In the genomic region with DNA sequence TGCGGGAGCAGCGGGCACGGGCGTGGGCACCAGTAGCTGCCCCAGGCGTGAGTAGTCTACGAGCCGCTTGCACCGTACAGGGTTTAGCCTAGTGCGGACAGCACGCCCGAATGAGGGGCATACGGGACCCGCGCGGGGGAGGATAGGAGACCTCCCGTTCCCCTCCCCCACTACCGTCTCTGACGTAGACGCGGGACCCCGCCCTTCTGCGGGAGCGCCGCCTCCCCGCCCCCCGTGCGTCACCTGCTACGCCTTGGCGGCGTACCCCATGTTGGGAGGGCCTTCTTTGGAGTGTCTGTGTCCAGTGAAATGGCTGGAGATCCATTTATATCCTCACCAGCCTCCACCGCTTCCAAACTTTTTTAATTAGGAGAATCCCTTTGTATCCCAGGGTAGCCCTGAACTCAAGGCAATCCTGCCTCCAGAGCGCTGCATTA, we compare ENCODE assay signal across 8 mouse cellular contexts. TPM values are rescaled to one million over a fixed set of nuclear protein-coding genes. Genes with fewer than 3 reads are reported as not detected.
DNase-seq lines count a peak whose midpoint lies in the region; ATAC-seq and TF ChIP-seq lines count a peak whose summit lies in the region.

No protein-coding gene starts in this region.

- TF ChIP-seq CTCF in heart, adult 2 months (IDR thresholded peaks at IDR 0.05): no peak
- no peak for TF ChIP-seq CTCF in kidney, adult 2 months (conservative IDR thresholded peaks at IDR 0.05; ENCODE audit: insufficient read depth, insufficient read length, low read depth, low read length)

- WGBS in embryonic facial prominence, embryonic 12.5 days: under 1% methylated on average over 31 of the region's 32 CpGs
- under 1% methylated on average over 32 of the region's 32 CpGs for WGBS in heart, adult 2 months
- WGBS in kidney, adult 2 months: under 1% methylated on average over 32 of the region's 32 CpGs
- under 1% methylated on average over 30 of the region's 32 CpGs for WGBS in limb, embryonic 12.5 days
- WGBS in midbrain, embryonic 14.5 days: 2% methylated on average over 29 of the region's 32 CpGs

- H3K36me3 ChIP-seq in embryonic facial prominence, embryonic 12.5 days: peaks cover 17% of the 10 kb centered on the region
- peaks cover 16% of the 10 kb centered on the region for H3K36me3 ChIP-seq in heart, adult 2 months (ENCODE audit: control insufficient read depth, insufficient read depth, low read length)
- H3K36me3 ChIP-seq in kidney, adult 2 months (ENCODE audit: control insufficient read depth, insufficient read depth, low read length): peaks cover 10% of the 10 kb centered on the region
- H3K36me3 ChIP-seq in limb, embryonic 12.5 days: peaks cover 23% of the 10 kb centered on the region
- H3K36me3 ChIP-seq in midbrain, embryonic 14.5 days (ENCODE audit: control insufficient read depth, insufficient read depth, low read length): peaks cover 20% of the 10 kb centered on the region

- H3K9me3 ChIP-seq in embryonic facial prominence, embryonic 12.5 days: no peaks in the 10 kb centered on the region
- H3K9me3 ChIP-seq in limb, embryonic 12.5 days: no peaks in the 10 kb centered on the region
- no peaks in the 10 kb centered on the region for H3K9me3 ChIP-seq in midbrain, embryonic 14.5 days (ENCODE audit: control insufficient read depth, low read length)

- TF ChIP-seq EP300 in heart, adult 2 months (IDR thresholded peaks at IDR 0.05; ENCODE audit: insufficient read depth, low read depth, low read length): peak; percentile 63; the same call in 1 of the 2 replicates

- peak; percentile 87 for DNase-seq in 3134 (ENCODE audit: extremely low read depth, insufficient read length, low spot score)
- peak; percentile 97 to 99 for DNase-seq in adrenal gland, postnatal 36 days
- DNase-seq in heart, adult 2 months: peak; percentile 96 to 98
- peak; percentile 97 for DNase-seq in kidney, adult 2 months
- peak; percentile 97 for DNase-seq in midbrain, embryonic 14.5 days
- peak; percentile 85 for DNase-seq in spleen, adult 12 weeks (ENCODE audit: low spot score)

- H3K9ac ChIP-seq in embryonic facial prominence, embryonic 12.5 days: peak overlapping the region; percentile 97
- H3K9ac ChIP-seq in heart, adult 2 months (ENCODE audit: low read depth, low read length): peak overlapping the region; percentile 94
- H3K9ac ChIP-seq in limb, embryonic 12.5 days (replicated peaks): peak overlapping the region; percentile 95
- H3K9ac ChIP-seq in midbrain, embryonic 14.5 days (replicated peaks; ENCODE audit: low read length): peak overlapping the region; percentile 88

- H3K4me1 ChIP-seq in embryonic facial prominence, embryonic 12.5 days: peaks cover 31% of the 10 kb centered on the region
- H3K4me1 ChIP-seq in heart, adult 2 months (ENCODE audit: control insufficient read depth, insufficient read depth, low read length): peaks cover 15% of the 10 kb centered on the region
- H3K4me1 ChIP-seq in kidney, adult 2 months (ENCODE audit: control insufficient read depth, insufficient read depth, low read length): peaks cover 30% of the 10 kb centered on the region
- H3K4me1 ChIP-seq in limb, embryonic 12.5 days (replicated peaks): peaks cover 33% of the 10 kb centered on the region
- peaks cover 22% of the 10 kb centered on the region for H3K4me1 ChIP-seq in midbrain, embryonic 14.5 days (ENCODE audit: control insufficient read depth, insufficient read depth, low read length)

- H3K79me2 ChIP-seq in heart, adult 2 months (replicated peaks; ENCODE audit: control insufficient read depth, insufficient read depth, low read length): no peaks in the 10 kb centered on the region

- H3K4me3 ChIP-seq in embryonic facial prominence, embryonic 12.5 days: peak overlapping the region; percentile 86
- peak overlapping the region; percentile 93 for H3K4me3 ChIP-seq in heart, adult 2 months
- peak overlapping the region; percentile 75 for H3K4me3 ChIP-seq in kidney, adult 2 months (ENCODE audit: insufficient read depth, low read depth, low read length)
- H3K4me3 ChIP-seq in limb, embryonic 12.5 days (replicated peaks): peak overlapping the region; percentile 83
- peak overlapping the region; percentile 77 for H3K4me3 ChIP-seq in midbrain, embryonic 14.5 days (replicated peaks; ENCODE audit: low read depth, low read length)

- H3K27ac ChIP-seq in embryonic facial prominence, embryonic 12.5 days: peak overlapping the region; percentile 100
- H3K27ac ChIP-seq in heart, adult 2 months: peak overlapping the region; percentile 99
- H3K27ac ChIP-seq in kidney, adult 2 months (ENCODE audit: insufficient read depth, low read depth, low read length): peak overlapping the region; percentile 90
- H3K27ac ChIP-seq in limb, embryonic 12.5 days: peak overlapping the region; percentile 100
- peak overlapping the region; percentile 99 for H3K27ac ChIP-seq in midbrain, embryonic 14.5 days (replicated peaks; ENCODE audit: low read depth, low read length)

- peak; percentile 94 for TF ChIP-seq POLR2A in heart, adult 2 months (IDR thresholded peaks at IDR 0.05; ENCODE audit: insufficient read depth, low read depth, low read length)
- peak; percentile 62 for TF ChIP-seq POLR2A in kidney, adult 2 months (IDR thresholded peaks at IDR 0.05; ENCODE audit: low read depth, low read length)

- H3K27me3 ChIP-seq in embryonic facial prominence, embryonic 12.5 days: no peaks in the 10 kb centered on the region
- H3K27me3 ChIP-seq in heart, adult 2 months (ENCODE audit: control insufficient read depth, insufficient read depth, low read length): no peaks in the 10 kb centered on the region
- H3K27me3 ChIP-seq in kidney, adult 2 months (replicated peaks; ENCODE audit: control insufficient read depth, insufficient read depth, low read length): no peaks in the 10 kb centered on the region
- H3K27me3 ChIP-seq in limb, embryonic 12.5 days: no peaks in the 10 kb centered on the region
- H3K27me3 ChIP-seq in midbrain, embryonic 14.5 days (ENCODE audit: control insufficient read depth, insufficient read depth, low read length): no peaks in the 10 kb centered on the region

- H3K4me2 ChIP-seq in embryonic facial prominence, embryonic 12.5 days (replicated peaks): peak overlapping the region; percentile 89
- peak overlapping the region; percentile 91 for H3K4me2 ChIP-seq in limb, embryonic 12.5 days
- H3K4me2 ChIP-seq in midbrain, embryonic 14.5 days (ENCODE audit: low read length): peak overlapping the region; percentile 80

- ATAC-seq in embryonic facial prominence, embryonic 12.5 days (ENCODE audit: insufficient number of reproducible peaks, insufficient read depth, low FRiP score, low TSS enrichment): peak; percentile 65
- peak; percentile 65 for ATAC-seq in limb, embryonic 12.5 days (ENCODE audit: insufficient number of reproducible peaks, insufficient read depth, low FRiP score, low TSS enrichment, low read depth)
- ATAC-seq in midbrain, embryonic 14.5 days (ENCODE audit: low FRiP score, low TSS enrichment): peak; percentile 64

- intact Hi-C loops in heart, adult 2 months (cut with DNase I): no loop called here

RNA-seq across cellular contexts. Expression of a gene that starts 0.6 kb away (rescaled TPM):
- total RNA-seq in adrenal gland, postnatal 36 days (2021): 100 to 1,000 TPM; 415 to 420 TPM
- 372 and 383 TPM in 2 replicates for polyA plus RNA-seq in embryonic facial prominence, embryonic 12.5 days (2016; fragmentation: Nextera tagmentation; extraction: Ambion mirVana)
- total RNA-seq in heart, adult 2 months (2021): 100 to 1,000 TPM; 192 to 206 TPM
- polyA plus RNA-seq in heart, adult 2 months (2012; rRNA removed): 208 and 348 TPM in 2 replicates
- polyA plus RNA-seq in kidney, adult 2 months (2012; rRNA removed): 172 and 214 TPM in 2 replicates
- 347 and 425 TPM in 2 replicates for polyA plus RNA-seq in limb, embryonic 12.5 days (2016; fragmentation: Nextera tagmentation; extraction: Ambion mirVana)
- 168 and 170 TPM in 2 replicates for polyA plus RNA-seq in midbrain, embryonic 14.5 days (2014; fragmentation: Nextera tagmentation; extraction: Ambion mirVana)

RNA-seq across cellular contexts. Expression of a gene that starts 16.0 kb away (rescaled TPM):
- total RNA-seq in adrenal gland, postnatal 36 days (2021): 100 to 1,000 TPM; 543 to 577 TPM
- 117 and 128 TPM in 2 replicates for polyA plus RNA-seq in embryonic facial prominence, embryonic 12.5 days (2016; fragmentation: Nextera tagmentation; extraction: Ambion mirVana)
- total RNA-seq in heart, adult 2 months (2021): 1,000 to 10,000 TPM; 1,826 to 2,229 TPM
- 2,087 and 2,697 TPM in 2 replicates for polyA plus RNA-seq in heart, adult 2 months (2012; rRNA removed)
- 865 and 950 TPM in 2 replicates for polyA plus RNA-seq in kidney, adult 2 months (2012; rRNA removed)
- 111 and 114 TPM in 2 replicates for polyA plus RNA-seq in limb, embryonic 12.5 days (2016; fragmentation: Nextera tagmentation; extraction: Ambion mirVana)
- 62.4 and 78.1 TPM in 2 replicates for polyA plus RNA-seq in midbrain, embryonic 14.5 days (2014; fragmentation: Nextera tagmentation; extraction: Ambion mirVana)

RNA-seq across cellular contexts. Expression of a gene that starts 20.2 kb away (rescaled TPM):
- 1 to 10 TPM; 2.5 to 2.8 TPM for total RNA-seq in adrenal gland, postnatal 36 days (2021)
- 2.2 and 2.8 TPM in 2 replicates for polyA plus RNA-seq in embryonic facial prominence, embryonic 12.5 days (2016; fragmentation: Nextera tagmentation; extraction: Ambion mirVana)
- total RNA-seq in heart, adult 2 months (2021): 1 to 10 TPM; 1.3 to 2.0 TPM
- 3.2 and 3.3 TPM in 2 replicates for polyA plus RNA-seq in heart, adult 2 months (2012; rRNA removed)
- 2.9 and 5.9 TPM in 2 replicates for polyA plus RNA-seq in kidney, adult 2 months (2012; rRNA removed)
- 2.3 and 3.1 TPM in 2 replicates for polyA plus RNA-seq in limb, embryonic 12.5 days (2016; fragmentation: Nextera tagmentation; extraction: Ambion mirVana)
- polyA plus RNA-seq in midbrain, embryonic 14.5 days (2014; fragmentation: Nextera tagmentation; extraction: Ambion mirVana): 1.1 and 2.4 TPM in 2 replicates

RNA-seq across cellular contexts. Expression of a gene that starts 24.7 kb away (rescaled TPM):
- total RNA-seq in adrenal gland, postnatal 36 days (2021): 10 to 100 TPM; 11.3 to 12.7 TPM
- 5.4 and 7.3 TPM in 2 replicates for polyA plus RNA-seq in embryonic facial prominence, embryonic 12.5 days (2016; fragmentation: Nextera tagmentation; extraction: Ambion mirVana)
- 10 to 100 TPM; 18.5 to 27.6 TPM for total RNA-seq in heart, adult 2 months (2021)
- 63.6 and 121 TPM in 2 replicates for polyA plus RNA-seq in heart, adult 2 months (2012; rRNA removed)
- polyA plus RNA-seq in kidney, adult 2 months (2012; rRNA removed): 22.8 and 25.0 TPM in 2 replicates
- 4.9 and 6.7 TPM in 2 replicates for polyA plus RNA-seq in limb, embryonic 12.5 days (2016; fragmentation: Nextera tagmentation; extraction: Ambion mirVana)
- polyA plus RNA-seq in midbrain, embryonic 14.5 days (2014; fragmentation: Nextera tagmentation; extraction: Ambion mirVana): 1.7 and 3.3 TPM in 2 replicates

RNA-seq across cellular contexts. Expression of a gene that starts 41.7 kb away (rescaled TPM):
- 10 to 100 TPM; 44.1 to 49.2 TPM for total RNA-seq in adrenal gland, postnatal 36 days (2021)
- polyA plus RNA-seq in embryonic facial prominence, embryonic 12.5 days (2016; fragmentation: Nextera tagmentation; extraction: Ambion mirVana): 38.9 and 42.0 TPM in 2 replicates
- total RNA-seq in heart, adult 2 months (2021): 10 to 100 TPM; 25.1 to 31.6 TPM
- polyA plus RNA-seq in heart, adult 2 months (2012; rRNA removed): 18.7 and 27.8 TPM in 2 replicates
- 37.9 and 41.6 TPM in 2 replicates for polyA plus RNA-seq in kidney, adult 2 months (2012; rRNA removed)
- 37.4 and 40.8 TPM in 2 replicates for polyA plus RNA-seq in limb, embryonic 12.5 days (2016; fragmentation: Nextera tagmentation; extraction: Ambion mirVana)
- 55.9 and 66.2 TPM in 2 replicates for polyA plus RNA-seq in midbrain, embryonic 14.5 days (2014; fragmentation: Nextera tagmentation; extraction: Ambion mirVana)

Comparison
In these comparisons a context has a peak if more than half of its experiments do, and no peak if none do; other contexts are left out.
1. Peak in every context shown above with its lines: DNase-seq, ATAC-seq, H3K4me3 ChIP-seq and H3K27ac ChIP-seq.